Mouse (Mus musculus): Measurements from ENCODE around the gene Scn5a.
A peak's percentile ranks its signal among the peaks of the same experiment; 100 is the strongest.

Gene Scn5a

DNA sequence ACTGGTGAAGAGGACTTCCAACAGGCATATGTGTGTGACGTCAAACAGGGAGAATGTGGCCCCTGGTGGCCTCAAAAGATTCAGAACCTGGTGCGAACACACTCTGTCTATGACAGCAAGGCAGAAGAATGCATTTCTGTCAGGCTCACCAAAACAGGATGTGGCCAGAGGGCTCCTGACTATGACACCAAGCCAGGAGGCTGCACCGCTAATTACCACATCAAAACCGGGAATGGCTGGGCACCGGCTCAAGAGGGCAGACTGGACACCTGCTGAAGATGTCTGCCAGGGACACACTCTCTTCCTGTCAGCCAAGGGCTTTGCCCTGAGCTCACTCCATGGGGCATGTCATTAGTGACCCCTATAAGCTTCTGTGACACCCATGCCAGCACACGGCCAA, 15.2 kb downstream of the Scn5a start:
- no peak for DNase-seq

DNA sequence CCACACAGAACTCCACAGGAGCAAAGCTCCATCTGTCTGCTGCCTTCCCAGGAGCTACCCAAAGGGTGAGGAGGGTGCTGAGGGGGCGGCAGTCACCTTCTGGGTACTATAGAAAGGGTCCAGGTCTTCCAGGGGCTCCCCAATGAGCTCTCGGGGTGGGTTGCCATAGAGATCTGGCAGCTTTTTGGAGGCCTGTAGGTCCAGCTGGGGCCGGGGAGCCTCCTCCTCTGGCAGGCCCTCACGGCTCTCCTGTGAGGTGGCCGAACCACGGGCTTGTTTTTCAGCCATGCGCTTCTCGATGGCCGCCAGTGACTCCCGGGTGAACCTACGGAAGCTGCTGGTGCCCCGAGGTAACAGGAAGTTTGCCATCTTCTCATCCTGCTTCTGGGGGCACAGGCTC, 16.6 kb downstream of the Scn5a start:
- no peak for DNase-seq

DNA sequence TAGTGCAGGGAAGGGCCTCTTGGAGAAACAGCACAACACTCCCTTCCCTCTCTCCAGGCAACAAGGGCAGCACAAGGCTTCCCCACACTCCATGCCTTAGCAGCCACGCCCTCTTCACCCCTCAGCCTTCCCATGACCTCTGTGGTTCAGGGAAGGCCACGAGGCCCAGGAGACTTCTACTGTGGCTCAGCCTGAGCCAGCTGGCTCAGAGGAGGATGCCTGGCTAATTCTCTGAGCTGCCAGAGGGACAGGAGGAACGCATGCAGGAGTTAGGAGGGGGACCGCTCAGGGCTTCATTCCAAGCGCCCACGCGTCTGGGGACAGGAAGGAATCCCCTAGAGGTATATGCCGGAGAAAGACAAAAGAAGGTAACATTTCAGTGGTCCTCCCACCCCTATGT, 17.1 kb downstream of the Scn5a start:
- peak; percentile 13 for DNase-seq

DNA sequence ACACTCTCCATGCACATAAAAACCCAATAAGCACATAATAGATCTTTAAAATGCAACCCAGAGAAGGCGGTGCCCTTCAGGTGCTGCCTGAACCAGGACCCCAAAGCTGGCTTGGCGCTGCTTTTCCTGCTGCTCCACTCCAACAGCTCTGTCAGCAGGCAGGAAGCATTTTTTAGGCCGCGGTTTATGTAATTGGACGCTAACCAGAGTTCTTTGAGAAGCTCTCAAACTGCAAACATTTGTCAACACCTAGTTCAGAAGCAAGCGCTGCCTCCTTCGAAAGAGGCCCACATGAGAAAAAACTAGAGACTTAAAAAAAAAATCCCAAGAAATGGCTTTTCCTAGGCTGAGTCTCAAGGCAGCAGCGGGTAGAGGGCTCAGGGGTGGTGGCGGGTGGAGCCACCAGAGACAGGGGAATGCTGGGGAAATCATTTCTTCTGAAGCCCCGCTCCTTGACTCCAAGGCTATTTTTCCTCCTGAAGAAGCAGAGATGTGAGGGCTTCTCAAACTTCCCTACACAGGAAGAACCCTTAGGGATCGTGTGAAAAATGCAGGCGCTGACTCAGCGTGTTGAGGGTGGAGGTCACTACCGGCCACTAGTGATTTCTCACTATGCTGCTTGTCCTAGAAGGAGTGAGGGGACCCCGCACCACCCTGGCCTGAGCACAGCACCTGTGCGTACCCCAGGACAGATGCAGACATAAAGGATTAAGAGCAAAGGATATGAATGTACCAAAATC, 19.1 kb downstream of the Scn5a start:
- no peak for DNase-seq

DNA sequence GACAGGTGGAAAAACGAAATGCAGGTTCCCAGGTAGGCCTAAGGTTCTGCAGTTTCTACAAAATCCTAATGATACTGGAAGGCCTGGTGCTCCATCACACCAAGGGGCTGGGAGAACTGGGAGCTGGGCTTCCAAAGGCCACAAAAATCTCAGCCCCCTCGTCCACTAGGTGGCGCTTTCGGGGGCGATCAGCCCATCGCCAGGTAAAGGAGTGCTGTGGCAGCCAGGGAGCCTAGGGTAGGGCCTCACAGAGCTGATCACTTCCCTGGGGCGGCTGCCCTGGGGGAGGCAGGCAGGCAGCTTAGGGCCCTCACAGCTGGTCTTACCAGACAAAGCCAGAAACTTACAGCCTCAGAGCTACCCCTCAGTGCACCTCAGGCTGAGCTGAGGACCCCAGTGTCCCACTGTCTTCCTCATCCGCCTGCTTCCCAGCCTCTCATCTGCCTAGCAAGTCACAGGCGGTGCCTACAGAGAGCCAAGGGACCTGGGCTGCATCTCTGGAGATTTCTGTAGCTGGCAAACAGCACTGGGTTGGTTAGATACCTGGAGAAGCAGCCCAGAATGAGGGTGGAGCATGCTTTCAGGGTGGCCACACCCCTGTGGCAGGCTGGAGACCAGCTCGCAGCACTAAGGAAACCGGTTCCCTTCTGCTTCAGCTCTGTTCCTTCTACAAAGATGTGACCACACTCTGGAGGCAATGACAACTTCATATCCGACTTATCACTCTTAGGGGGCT, 20.5 kb downstream of the Scn5a start:
- DNase-seq, result peak; percentile 69

DNA sequence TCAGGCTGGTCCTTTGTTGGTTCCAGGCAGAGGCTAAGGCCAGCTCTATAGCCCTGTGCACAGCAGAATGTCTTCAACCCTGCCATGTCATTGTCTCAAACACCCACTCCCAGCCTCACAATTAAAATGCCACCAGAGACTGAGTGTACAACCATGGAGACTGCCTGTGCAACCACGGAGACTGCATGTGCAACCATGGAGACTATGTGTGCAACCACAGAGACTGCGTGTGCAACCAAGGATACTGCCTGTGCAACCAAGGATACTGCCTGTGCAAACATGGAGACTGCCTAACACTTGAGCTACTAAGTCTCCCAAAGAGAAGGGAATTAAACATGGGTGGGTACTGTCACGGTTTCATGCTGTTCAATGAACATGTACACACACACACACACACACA, 22.8 kb downstream of the Scn5a start:
- no peak for DNase-seq

DNA sequence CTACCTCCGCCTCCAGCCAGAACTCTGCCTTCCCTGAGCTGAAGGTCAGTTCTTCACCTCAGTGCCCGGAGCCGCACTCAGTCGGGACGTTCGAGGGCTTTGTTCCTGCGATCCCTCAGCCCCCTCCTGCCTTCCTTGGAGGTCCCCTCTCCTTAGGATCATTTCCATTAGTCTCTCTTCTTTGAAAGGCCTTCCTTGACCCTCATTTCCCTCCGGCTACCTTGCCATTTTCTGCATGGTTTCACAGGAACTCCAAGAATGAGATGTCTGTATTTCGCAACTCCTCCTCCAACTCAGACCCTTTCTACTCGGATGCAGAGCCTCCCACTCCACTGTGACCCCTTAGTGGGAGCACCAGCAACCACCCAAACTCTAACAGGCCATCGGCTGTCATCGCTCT, 31.3 kb downstream of the Scn5a start:
- DNase-seq, result no peak

DNA sequence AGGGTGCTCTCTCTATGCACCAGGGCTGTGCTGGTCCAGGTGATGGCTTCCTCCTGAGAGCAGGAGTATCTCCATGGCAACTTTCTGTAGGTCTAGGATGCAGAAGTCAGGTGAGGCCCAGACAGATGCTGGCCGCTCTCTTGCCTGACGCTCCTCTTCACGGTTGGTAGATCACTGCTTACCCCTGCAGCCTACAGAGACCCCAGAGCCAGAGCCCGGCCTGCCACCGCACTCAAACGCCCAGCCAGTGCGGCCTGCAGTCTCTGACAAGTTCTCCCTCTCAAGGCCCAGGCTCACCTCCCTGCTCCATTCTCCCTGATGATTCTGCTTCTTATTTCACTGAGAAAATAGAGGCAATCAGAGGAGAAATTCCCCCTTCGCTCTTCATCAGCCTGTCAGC, 31.7 kb downstream of the Scn5a start:
- DNase-seq, result no peak

DNA sequence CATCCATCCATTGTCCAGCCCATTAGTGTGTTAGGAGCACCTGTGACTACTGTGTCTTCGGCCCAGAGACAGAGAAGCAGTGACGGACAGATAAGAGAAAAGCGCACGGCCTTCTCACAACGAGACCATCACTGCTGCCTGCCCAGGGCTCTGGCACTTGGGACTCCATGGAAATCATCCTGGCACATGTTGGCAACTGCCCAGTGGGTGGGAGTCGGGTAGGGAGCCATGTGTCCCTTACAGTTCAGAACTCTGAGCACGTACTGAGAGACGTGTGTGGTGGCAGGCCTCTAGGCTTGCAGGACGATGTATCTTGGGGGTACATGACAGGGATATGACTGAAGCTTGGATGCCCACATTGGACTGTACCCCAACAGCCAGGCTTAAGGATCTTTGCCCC, 38.1 kb downstream of the Scn5a start:
- DNase-seq, result no peak

DNA sequence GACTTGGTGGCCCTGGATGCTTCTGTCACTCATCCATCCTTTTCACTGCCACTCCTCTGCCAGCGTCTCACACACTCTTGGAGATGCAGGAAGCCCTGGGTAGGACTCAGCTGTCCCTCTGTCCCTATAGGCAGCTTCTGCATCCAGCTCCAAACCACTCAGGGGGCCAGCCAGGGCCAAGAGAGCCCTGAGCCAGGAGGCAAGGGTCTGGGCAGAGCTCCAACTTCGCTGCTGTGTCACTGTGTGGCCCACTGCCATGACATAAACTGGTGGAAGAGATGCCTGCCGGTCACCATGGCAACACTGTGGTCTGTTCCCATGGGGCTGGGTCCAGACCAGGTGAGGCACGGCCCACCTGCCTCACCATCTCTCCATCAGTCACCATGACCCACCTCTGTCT, 41.0 kb downstream of the Scn5a start:
- DNase-seq, result no peak

DNA sequence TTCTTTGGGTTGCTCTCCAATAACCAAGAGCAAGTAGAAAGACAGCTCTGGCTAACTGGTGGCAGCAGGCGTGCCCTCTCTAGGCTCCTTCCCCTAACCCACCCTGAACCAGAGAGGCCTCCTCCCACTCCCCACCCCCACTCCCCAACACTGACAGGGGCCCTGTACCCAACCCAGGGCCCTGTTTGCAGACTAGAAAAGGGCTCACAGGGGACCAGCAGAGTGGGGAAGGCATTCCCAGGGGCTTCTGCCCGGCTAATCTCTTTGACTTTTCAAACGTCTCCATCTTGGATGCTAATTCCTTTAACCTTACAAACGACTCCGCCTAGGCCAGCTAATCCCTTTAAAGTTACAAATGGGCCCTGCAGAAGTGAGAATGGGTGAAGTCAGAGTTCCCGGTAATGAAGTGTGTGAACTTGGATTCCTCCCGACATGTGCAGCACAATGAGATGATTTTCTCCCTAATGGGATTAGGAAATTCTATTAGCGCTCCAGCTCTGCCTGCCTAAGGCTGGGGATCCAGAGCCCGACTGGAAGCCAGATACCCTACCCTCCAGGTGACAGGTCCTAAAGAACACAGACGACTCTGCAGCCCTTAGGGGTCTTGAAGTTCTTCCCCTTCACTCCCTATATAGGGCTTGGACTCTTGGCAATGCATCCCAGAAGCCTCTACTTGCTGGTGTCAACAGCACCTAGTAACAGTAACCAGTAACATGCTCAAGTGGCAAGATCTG, 47.0 kb downstream of the Scn5a start:
- DNase-seq, result no peak

DNA sequence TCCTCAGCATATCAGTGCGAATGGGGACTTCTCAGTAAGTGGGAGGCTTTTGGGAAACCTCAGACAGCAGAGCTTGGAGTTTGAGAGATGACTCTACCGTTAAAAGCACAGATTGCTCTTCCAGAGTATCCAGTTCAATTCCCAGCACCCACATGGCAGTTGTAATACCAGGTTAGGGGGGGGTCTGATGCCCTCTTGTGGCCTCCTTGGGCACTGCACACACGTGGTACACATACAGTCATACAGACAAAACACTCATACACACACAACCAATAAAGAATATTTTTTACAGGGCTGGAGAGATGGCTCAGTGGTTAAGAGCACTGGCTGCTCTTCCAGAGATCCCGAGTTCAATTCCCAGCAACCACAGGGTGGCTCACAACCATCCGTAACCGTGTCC, 54.3 kb downstream of the Scn5a start:
- no peak for DNase-seq

DNA sequence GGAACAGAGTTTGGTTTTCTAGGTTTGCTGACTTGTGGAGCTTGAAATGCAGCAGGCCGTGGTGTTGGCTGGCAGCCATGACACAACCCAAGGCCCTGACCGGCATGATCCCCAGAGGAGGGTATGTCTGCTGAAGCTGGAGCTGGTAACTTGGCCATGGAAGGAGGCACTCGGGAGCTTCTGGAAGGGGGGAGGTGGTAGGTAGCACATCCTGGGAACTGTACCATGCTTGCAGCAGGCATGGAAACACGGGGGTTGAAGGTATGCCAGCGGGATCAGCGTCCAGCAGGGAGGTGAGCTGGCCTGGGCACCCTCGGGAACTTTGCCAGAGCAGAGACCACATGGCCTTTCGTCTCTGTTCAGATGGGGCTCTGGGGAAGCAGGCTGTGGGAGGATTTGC, 55.5 kb downstream of the Scn5a start:
- peak; percentile 61 for DNase-seq

DNA sequence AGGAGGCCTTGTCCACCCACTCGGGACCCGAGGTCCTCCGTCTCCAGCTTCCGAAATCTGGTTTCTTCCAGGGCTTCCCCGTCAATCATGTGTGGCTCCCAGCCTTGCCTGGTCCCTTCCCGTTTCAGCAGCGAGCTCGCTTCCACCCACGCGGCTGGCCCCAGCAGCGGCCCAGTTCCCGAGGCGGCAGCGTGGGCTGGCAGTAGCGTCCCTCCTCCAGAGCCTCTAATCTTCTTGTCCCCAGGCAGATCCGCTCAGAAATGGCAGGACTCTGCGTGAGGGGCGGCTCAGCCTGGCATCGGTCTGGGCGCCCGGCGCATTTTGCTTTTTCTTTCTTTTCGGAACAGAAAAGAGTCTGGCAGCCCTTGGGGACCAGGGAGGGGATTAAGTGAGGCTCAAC, 59.7 kb downstream of the Scn5a start:
- DNase-seq, result no peak

DNA sequence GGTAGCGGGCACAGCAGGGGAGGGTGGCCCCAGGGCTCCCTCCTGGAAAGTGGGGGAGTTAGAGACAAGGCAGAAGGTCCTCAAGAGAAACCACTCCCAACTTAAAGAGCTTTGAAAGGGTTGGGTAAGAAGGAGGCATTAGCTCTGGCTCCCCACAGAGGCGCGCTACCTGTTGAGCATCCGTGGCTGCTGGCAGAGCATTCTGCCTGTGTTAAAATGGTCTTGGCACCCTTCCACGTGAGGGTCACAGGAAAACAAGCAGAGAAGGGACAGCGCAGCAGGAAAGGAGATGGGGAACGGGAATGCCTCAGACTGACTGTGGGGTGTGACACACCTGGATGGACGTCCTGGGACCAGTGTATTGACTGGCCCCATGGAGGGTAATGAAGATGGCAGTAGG, 60.6 kb downstream of the Scn5a start:
- DNase-seq, result no peak

DNA sequence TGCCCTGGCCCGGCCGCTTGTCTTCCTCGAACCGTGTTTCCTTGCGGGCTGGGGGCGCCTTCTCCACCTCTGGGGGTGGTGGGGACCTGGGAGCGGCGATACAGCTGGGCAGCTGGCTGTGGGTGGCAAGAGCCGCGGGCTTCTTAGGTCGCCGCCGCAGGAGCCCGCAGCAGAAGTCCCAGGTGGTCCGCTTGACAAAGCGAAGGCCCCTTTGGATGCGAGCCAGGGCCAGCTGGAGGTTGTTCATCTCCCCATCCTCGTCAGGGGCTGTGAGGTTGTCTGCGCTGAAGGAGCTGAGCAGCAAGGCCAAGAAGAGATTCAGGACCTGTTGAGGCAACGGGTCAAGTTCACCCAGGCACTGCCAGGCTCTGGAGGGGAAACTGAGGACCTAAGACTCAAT, 61.3 kb downstream of the Scn5a start:
- DNase-seq, result no peak

DNA sequence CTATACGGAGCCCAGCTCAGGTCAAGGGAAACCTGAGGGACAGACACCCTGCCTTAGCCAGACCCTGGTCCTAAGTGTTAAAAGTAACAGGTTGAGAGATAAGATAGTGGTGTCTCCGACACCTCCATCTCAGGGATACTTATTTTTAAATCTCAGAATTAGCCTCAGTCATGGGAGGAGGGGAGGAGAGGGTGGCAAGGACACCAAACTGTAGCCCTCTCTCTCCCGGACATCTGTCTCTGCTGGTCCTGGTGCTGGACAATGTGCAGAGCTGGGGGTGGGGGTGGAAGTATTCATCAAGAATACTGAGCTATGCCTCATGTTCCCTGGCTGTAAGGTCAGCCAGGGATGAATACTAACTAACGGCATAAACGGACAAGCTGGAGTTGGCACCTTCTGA, 62.0 kb downstream of the Scn5a start:
- DNase-seq, result no peak

DNA sequence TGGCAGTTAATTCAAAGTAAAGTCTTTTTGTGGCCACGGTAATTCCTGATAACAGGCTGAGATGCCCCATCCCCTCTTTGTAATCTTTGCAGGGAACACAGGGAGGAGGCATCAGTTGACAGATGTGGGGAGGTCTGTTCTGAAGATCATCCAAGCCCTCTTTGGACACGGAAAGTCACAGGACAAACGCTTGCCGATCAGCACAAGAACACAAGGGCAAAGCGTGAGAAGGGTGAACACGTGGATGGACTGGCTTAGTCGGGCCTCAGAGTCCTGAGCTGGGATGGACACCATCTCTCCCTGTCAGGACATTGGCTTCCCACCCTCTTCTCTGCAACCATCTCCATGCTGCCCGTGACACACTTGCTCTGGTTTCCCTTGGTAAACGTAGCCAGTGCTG, 63.4 kb downstream of the Scn5a start:
- no peak for DNase-seq

DNA sequence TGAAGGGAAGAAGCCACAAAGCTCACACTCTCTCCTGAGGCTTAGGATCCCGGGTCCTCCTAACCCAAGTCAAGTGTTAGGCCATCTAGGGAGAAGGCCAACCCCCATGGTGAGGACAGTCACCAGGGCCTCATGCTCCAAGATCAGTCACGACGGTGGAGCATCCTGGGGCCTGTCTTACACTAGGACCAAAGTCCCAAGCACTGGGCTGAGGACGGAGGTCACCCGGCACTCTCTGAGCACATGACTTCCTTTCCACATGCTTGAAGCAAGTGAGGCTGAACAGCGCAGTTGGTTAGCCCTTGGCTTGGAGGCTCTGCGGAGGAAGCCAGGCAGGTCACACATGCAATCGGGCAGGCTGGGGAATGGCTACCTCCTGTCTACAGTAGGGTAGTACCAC, 63.8 kb downstream of the Scn5a start:
- peak; percentile 30 for DNase-seq

DNA sequence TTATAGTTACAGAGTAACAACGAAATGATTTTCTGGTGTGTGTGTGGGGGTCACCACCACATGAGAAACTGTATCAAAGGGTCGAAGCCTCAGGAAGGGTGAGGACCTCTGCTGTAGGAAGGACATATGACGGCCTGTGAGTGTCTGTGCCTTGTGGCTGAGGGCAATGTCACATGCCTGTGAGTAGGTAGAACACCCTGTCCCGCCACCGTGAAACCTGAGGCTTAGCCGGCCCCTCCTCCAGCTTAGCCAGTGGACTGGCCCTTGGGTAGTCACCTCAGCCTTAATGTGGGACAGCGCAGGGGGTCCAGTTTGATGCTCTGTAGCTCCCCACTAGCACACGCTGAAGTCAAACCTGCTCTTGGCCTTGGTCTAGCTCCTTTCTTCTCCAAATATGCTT, 65.0 kb downstream of the Scn5a start:
- no peak for DNase-seq

DNA sequence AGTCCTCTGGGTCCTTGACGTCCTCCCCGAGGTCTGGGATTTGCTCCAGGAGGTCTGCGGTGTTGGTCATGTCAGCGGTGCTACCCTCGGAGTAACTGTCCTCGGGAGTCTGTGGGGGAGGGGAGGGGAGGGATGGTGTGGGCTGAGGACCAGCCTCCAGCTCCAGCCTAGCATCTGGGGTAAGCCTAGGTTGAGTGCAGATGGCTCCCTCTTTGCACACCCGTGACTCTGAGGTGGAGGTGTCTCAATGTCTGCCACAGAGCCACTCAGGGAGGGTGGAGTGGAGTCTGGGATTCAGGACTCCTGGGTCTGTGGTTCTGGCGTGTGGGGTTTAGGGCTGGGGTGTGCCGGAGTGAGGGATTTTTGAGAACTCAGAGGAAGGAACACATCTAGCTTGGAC, 65.8 kb downstream of the Scn5a start:
- no peak for DNase-seq

DNA sequence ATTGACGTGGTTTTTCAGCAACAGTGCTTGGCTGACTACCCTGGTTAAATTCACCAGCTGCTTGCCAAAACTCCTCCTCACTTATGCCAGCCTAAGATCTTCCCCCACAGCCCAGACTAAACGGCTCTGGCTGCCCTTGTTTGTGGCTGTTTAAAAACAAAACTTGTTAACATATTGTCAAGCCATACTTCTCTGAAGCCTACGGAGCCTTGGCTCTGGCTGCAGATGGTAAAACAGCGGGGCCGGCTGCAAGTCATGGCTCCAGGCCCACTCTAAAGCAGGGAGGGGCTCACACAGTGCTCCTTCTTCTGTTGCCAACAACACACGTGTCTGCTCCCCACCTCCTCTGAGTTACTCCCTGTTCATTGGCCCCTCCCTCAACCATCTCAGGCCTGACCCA, 67.9 kb downstream of the Scn5a start:
- DNase-seq, result no peak

DNA sequence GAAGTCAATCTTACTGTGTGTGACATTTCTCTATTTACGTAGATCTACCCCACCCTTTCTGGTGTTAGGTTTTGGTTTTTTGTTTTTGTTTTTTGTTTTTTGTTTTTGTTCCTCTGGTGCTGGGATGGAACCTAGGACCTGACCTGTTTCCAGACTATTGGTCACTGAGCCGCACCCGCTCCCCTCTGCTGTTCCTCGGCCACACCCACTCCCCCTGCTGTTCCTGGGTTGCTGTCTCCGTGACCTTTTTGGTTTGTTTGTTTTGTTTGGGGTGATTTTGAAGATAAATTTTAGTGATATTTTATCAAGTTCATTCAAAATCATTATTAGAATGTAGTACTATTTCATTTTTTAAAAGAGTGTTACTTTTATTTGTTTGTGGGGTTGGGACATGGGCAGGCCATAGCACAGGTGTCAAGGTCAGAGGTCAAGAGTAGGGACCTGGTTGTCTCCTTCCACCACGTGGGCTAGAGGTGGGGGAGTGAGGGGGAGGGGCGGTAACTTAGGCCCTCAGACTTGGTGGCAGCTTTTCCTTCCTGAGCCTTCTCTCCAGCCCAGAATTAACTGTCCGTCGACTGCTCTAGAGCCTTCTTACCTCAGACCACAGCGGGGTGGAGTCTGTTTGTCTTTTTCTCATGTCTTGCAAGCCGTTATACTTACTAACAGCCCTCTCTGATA, 73.7 kb downstream of the Scn5a start:
- no peak for DNase-seq

DNA sequence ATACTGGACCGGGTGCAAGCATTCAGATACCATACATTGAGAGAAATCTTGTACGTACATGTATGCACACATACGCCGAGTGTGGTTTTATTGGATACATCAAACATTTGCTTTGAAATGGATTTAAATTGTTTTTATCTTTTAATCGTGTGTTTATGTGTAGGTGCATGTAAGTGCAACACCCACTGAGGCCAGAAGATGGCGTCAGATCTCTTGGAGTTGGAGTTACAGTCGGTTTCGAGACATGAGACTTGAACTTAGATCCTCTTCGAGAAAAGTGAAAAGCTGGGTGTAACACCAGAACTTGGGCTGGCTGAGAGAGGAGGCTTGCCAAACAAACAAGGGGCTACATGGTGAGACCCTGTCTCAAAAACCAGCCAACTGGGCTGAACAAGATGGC, 75.2 kb downstream of the Scn5a start:
- no peak for DNase-seq
